Mouse (Mus musculus) midbrain, embryonic 11.5 days (tissue): ENCODE data around the gene Mybph. TPM values are rescaled to one million over a fixed set of nuclear protein-coding genes. Genes with fewer than 3 reads are reported as not detected.
A peak's percentile ranks its signal among the peaks of the same experiment; 100 is the strongest.

Experiments used
- ATAC-seq: fragments of 200-750 bp; cut with Nextera tagmentation; 2 replicates; pipeline ENCODE4 v1.8.0; 2017; ENCODE audit warnings: moderate TSS enrichment, moderate library complexity; ENCODE audit not compliant: low FRiP score
- DNase-seq: peaks from one replicate; pipeline ENCODE4 v3.0.0; 2015; ENCODE audit warnings: low spot score; ENCODE audit errors: missing footprints
- H3K27ac ChIP-seq: fragments of 300-500 bp; sonication (generic); 2 replicates; pipeline ENCODE4 v1.5.1; 2014; ENCODE audit warnings: low read depth, low read length
- H3K27me3 ChIP-seq: fragments of 300-500 bp; sonication (generic); 2 replicates; pipeline ENCODE4 v1.6.1; 2014; ENCODE audit warnings: mild to moderate bottlenecking, low read length, moderate library complexity, mixed read lengths; ENCODE audit not compliant: control insufficient read depth, insufficient read depth
- H3K36me3 ChIP-seq: fragments of 300-500 bp; sonication (generic); 2 replicates; pipeline ENCODE4 v1.6.1; 2014; ENCODE audit warnings: mild to moderate bottlenecking, low read length, moderate library complexity, mixed read lengths; ENCODE audit not compliant: control insufficient read depth, insufficient read depth
- H3K4me1 ChIP-seq: fragments of 300-500 bp; sonication (generic); 2 replicates; pipeline ENCODE4 v1.6.1; 2014; ENCODE audit warnings: low read length; ENCODE audit not compliant: control insufficient read depth, insufficient read depth
- H3K4me2 ChIP-seq: fragments of 300-500 bp; sonication (generic); 2 replicates; pipeline ENCODE4 v1.6.1; 2014; ENCODE audit warnings: mild to moderate bottlenecking, moderate library complexity
- H3K4me3 ChIP-seq: fragments of 300-500 bp; sonication (generic); 2 replicates; pipeline ENCODE4 v1.5.1; 2014; ENCODE audit warnings: low read depth, low read length
- H3K9ac ChIP-seq: fragments of 300-500 bp; sonication (generic); 2 replicates; pipeline ENCODE4 v1.6.1; 2014; ENCODE audit warnings: low read length
- H3K9me3 ChIP-seq: fragments of 300-500 bp; sonication (generic); 2 replicates; pipeline ENCODE4 v1.6.1; 2016; ENCODE audit warnings: low read length; ENCODE audit not compliant: control insufficient read depth
- WGBS: fragments of 180-500 bp; shearing (Covaris S2); extraction: QIAGEN DNeasy Blood & Tissue Kit; methylation state at CpG from one replicate; pipeline ENCODE4 v1.1.7; 2014; 5-methylcytosine and 5-hydroxymethylcytosine counted together
- polyA plus RNA-seq: library from polyadenylated mRNA; unstranded; fragments of >200 nt; fragmentation: Nextera tagmentation; extraction: Ambion mirVana; gene quantifications from 2 replicates; pipeline ENCODE4 v1.2.1, GENCODE M21; 2014

The Mybph gene
- polyA plus RNA-seq, 1 experiment from 2014 or later: 0.12 TPM

GRCm38 (mm10) chr1:134161399-134161798, 31.8 kb upstream of the Mybph start:
- no peak for ATAC-seq
- H3K9ac ChIP-seq: no peak overlapping the region
- H3K27me3 ChIP-seq: no peaks in the 10 kb centered on the region; the same call in 1 of the 2 replicates
- H3K9me3 ChIP-seq: no peaks in the 10 kb centered on the region
- WGBS: 75% methylated on average over 6 of the region's 6 CpGs
- no peak overlapping the region for H3K4me3 ChIP-seq
- DNase-seq: peak; percentile 54
- H3K36me3 ChIP-seq: no peaks in the 10 kb centered on the region
- H3K27ac ChIP-seq: no peak overlapping the region
- no peaks in the 10 kb centered on the region for H3K4me1 ChIP-seq
- no peak overlapping the region for H3K4me2 ChIP-seq

GRCm38 (mm10) chr1:134162510-134163225, 30.6 kb upstream of the Mybph start:
- no peak overlapping the region for H3K9ac ChIP-seq
- peak; percentile 54 for DNase-seq
- H3K27ac ChIP-seq: no peak overlapping the region
- 80% methylated on average over 6 of the region's 6 CpGs for WGBS
- no peak for ATAC-seq
- H3K4me3 ChIP-seq: no peak overlapping the region
- no peaks in the 10 kb centered on the region for H3K9me3 ChIP-seq
- H3K27me3 ChIP-seq: no peaks in the 10 kb centered on the region; the same call in 1 of the 2 replicates
- H3K4me1 ChIP-seq: no peaks in the 10 kb centered on the region
- no peaks in the 10 kb centered on the region for H3K36me3 ChIP-seq
- H3K4me2 ChIP-seq: no peak overlapping the region

DNA sequence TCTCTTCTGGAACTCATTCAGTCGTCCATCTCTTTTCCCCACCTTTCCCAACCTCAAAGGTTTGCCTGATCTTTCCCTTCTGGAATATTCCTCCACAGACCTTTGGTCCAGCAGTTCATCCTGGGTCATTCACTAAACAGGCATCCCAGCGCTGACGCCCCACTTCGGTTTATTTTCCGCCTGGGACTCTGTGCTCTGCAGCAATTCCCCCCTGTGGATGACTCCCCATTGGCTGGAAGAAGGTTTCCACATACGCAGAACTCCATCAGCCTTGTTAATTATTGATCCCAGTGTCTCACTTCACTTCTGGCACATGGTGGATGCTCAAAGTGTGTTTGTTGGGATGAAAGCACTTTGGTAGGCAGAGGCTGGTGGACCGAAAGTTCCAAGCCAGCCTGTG, 29.8 kb upstream of the Mybph start:
- 91% methylated on average over 7 of the region's 7 CpGs for WGBS
- no peak overlapping the region for H3K4me3 ChIP-seq
- H3K9me3 ChIP-seq: no peaks in the 10 kb centered on the region
- H3K27ac ChIP-seq: no peak overlapping the region
- ATAC-seq (no peak), DNase-seq (peak; percentile 62)
- no peak overlapping the region for H3K4me2 ChIP-seq
- no peaks in the 10 kb centered on the region; the same call in 1 of the 2 replicates for H3K27me3 ChIP-seq
- no peaks in the 10 kb centered on the region for H3K4me1 ChIP-seq
- H3K9ac ChIP-seq: no peak overlapping the region
- H3K36me3 ChIP-seq: no peaks in the 10 kb centered on the region

DNA sequence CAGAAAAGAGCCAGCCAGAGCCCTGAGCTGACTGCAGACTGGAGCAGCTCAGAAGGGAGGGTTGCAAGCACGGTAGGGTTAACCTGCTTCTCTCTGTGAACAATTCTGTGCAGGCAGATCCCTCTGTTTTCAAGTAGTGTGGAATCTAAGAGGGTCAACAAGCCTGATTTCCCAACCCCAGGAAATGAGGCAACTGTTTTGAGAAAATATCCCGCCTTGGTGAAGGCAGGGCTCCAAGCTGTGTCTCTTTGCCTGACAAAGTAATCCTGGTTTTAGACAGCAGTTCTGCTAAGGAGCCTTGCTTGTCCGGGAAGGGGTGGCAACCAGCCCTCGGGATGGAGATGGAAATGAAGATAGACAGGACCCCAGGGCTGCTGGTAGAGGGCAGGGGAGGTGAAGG, 28.8 kb upstream of the Mybph start:
- Histone ChIP-seq H3K4me1 (no peaks in the 10 kb centered on the region), H3K9me3 (no peaks in the 10 kb centered on the region), H3K27me3 (no peaks in the 10 kb centered on the region; the same call in 1 of the 2 replicates), H3K27ac (no peak overlapping the region), H3K9ac (no peak overlapping the region), H3K4me2 (no peak overlapping the region), H3K4me3 (no peak overlapping the region), H3K36me3 (no peaks in the 10 kb centered on the region)
- WGBS: 67% methylated on average over 4 of the region's 4 CpGs
- ATAC-seq (no peak), DNase-seq (peak; percentile 44)

GRCm38 (mm10) chr1:134166547-134166946, 26.7 kb upstream of the Mybph start:
- Histone ChIP-seq H3K9me3 (no peaks in the 10 kb centered on the region), H3K36me3 (no peaks in the 10 kb centered on the region), H3K4me1 (no peaks in the 10 kb centered on the region), H3K27ac (no peak overlapping the region), H3K27me3 (no peaks in the 10 kb centered on the region), H3K4me3 (no peak overlapping the region), H3K9ac (no peak overlapping the region), H3K4me2 (no peak overlapping the region)
- 87% methylated on average over 3 of the region's 3 CpGs for WGBS
- ATAC-seq (no peak), DNase-seq (peak; percentile 39)

GRCm38 (mm10) chr1:134167416-134168305, 25.6 kb upstream of the Mybph start:
- H3K4me2 ChIP-seq: no peak overlapping the region
- no peak overlapping the region for H3K27ac ChIP-seq
- H3K9ac ChIP-seq: no peak overlapping the region
- ATAC-seq (no peak), DNase-seq (peak; percentile 71)
- no peaks in the 10 kb centered on the region for H3K9me3 ChIP-seq
- H3K4me1 ChIP-seq: no peaks in the 10 kb centered on the region
- no peak overlapping the region for H3K4me3 ChIP-seq
- WGBS: 41% methylated on average over 14 of the region's 14 CpGs
- H3K36me3 ChIP-seq: no peaks in the 10 kb centered on the region
- no peaks in the 10 kb centered on the region for H3K27me3 ChIP-seq

DNA sequence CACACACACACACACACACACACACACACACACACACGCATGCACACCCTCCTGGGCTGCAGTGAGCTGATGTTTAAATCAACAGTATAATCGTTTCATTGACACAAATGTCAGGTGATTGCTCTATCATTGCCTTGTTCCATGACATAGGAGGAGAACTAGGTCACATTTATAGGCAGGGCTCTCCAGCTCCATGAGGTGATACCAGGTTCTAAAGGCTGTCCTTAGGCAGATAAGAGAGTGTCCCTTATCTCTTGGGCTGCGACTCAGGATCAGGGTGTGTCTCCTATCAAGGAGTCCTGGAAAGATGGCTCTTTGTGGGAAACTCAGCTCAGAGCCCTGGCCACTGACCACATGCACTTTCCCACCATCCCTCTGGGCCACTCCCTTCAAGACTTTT, 24.7 kb upstream of the Mybph start:
- Histone ChIP-seq H3K36me3 (no peaks in the 10 kb centered on the region), H3K4me1 (no peaks in the 10 kb centered on the region), H3K27me3 (no peaks in the 10 kb centered on the region), H3K4me2 (no peak overlapping the region), H3K9ac (no peak overlapping the region), H3K27ac (no peak overlapping the region), H3K9me3 (no peaks in the 10 kb centered on the region), H3K4me3 (no peak overlapping the region)
- no peak for ATAC-seq
- WGBS: 89% methylated on average over 3 of the region's 3 CpGs
- peak; percentile 14 for DNase-seq

- no peaks in the 10 kb centered on the region for H3K27me3 ChIP-seq
- H3K4me2 ChIP-seq: no peak overlapping the region
- H3K4me1 ChIP-seq: no peaks in the 10 kb centered on the region
- no peak overlapping the region for H3K4me3 ChIP-seq
- no peaks in the 10 kb centered on the region for H3K9me3 ChIP-seq
- no peak overlapping the region for H3K27ac ChIP-seq
- H3K9ac ChIP-seq: no peak overlapping the region
- 89% methylated on average over 8 of the region's 8 CpGs for WGBS
- no peak for ATAC-seq
- no peaks in the 10 kb centered on the region for H3K36me3 ChIP-seq
- peak; percentile 65 for DNase-seq
These were observed 24.1 kb upstream of the Mybph start for GRCm38 (mm10) chr1:134168985-134169697.
